ENCODE assay signal across 10 mouse cellular contexts in the genomic region with DNA sequence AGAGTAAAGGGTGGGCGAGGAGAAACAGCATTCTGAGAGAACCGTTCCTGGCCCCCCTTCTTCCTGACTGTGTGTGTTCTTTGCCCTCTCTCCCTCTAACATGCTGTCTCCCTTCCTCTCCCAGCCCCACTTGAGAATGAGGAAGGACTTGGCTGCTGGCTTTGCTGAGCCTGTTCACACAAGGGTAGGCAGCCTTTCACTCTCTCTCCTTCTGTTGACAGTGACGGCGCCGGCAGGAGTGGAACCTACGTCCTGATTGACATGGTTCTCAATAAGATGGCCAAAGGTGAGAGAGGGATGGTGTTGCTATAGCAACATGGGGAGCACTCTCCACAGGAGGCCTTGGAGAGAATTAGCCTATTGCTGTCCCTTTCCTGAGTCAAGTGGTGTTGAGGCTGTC.
DNase-seq lines count a peak whose midpoint lies in the region; ATAC-seq and TF ChIP-seq lines count a peak whose summit lies in the region.
"Had no signal": no experiment of that assay in that cellular context is flagged by ENCODE, and none has a peak within 500 bp of the region (broad histone marks: within the 10 kb centered on the region; RNA-seq: fewer than 3 reads in every experiment).

No protein-coding gene starts in this region.

- 39% methylated on average over 6 of the region's 6 CpGs for WGBS in lung, embryonic 14.5 days
- WGBS in forebrain, embryonic 11.5 days, result 31% methylated on average over 6 of the region's 6 CpGs
- WGBS in hindbrain, embryonic 14.5 days, result 16% methylated on average over 6 of the region's 6 CpGs
- WGBS in midbrain, postnatal 0 days, result 15% methylated on average over 6 of the region's 6 CpGs

- H3K36me3 ChIP-seq in lung, embryonic 14.5 days (ENCODE audit: insufficient read depth), result no peaks in the 10 kb centered on the region
- H3K36me3 ChIP-seq in forebrain, embryonic 11.5 days (ENCODE audit: control insufficient read depth, insufficient read depth, low read length), result no peaks in the 10 kb centered on the region; the same call in 1 of the 2 replicates
- peaks cover 25% of the 10 kb centered on the region for H3K36me3 ChIP-seq in hindbrain, embryonic 14.5 days (replicated peaks; ENCODE audit: control insufficient read depth, insufficient read depth)
- peaks cover 20% of the 10 kb centered on the region for H3K36me3 ChIP-seq in midbrain, postnatal 0 days (ENCODE audit: insufficient read depth, low read length)

- H3K9me3 ChIP-seq in lung, embryonic 14.5 days (ENCODE audit: low read depth, low read length), result no peaks in the 10 kb centered on the region
- no peaks in the 10 kb centered on the region for H3K9me3 ChIP-seq in forebrain, embryonic 11.5 days (ENCODE audit: control insufficient read depth, low read length)
- H3K9me3 ChIP-seq in hindbrain, embryonic 14.5 days (ENCODE audit: control insufficient read depth, low read length), result no peaks in the 10 kb centered on the region
- H3K9me3 ChIP-seq in midbrain, postnatal 0 days (ENCODE audit: low read length), result no peaks in the 10 kb centered on the region

- no peak overlapping the region for H3K4me2 ChIP-seq in lung, embryonic 14.5 days
- H3K4me2 ChIP-seq in forebrain, embryonic 11.5 days (ENCODE audit: low read depth, low read length, severe bottlenecking), result no peak overlapping the region
- no peak overlapping the region for H3K4me2 ChIP-seq in hindbrain, embryonic 14.5 days (replicated peaks)
- H3K4me2 ChIP-seq in midbrain, postnatal 0 days (ENCODE audit: low read depth, low read length, poor library complexity, severe bottlenecking), result no peak overlapping the region

- peak; percentile 38; the same call in 1 of the 2 replicates for ATAC-seq in lung, embryonic 14.5 days (ENCODE audit: insufficient read depth)
- no peak for ATAC-seq in forebrain, embryonic 11.5 days (replicated peaks; ENCODE audit: low FRiP score)
- no peak for ATAC-seq in hindbrain, embryonic 14.5 days (ENCODE audit: low FRiP score)
- no peak for ATAC-seq in midbrain, postnatal 0 days (ENCODE audit: low FRiP score)

- TF ChIP-seq CTCF in lung, embryonic 14.5 days (IDR thresholded peaks at IDR 0.05; ENCODE audit: low read depth), result no peak
- TF ChIP-seq CTCF in midbrain, postnatal 0 days (IDR thresholded peaks at IDR 0.05), result no peak

- H3K27ac ChIP-seq in lung, embryonic 14.5 days (ENCODE audit: low read depth), result no peak overlapping the region
- H3K27ac ChIP-seq in forebrain, embryonic 11.5 days (ENCODE audit: low read depth, low read length), result peak overlapping the region; percentile 81
- H3K27ac ChIP-seq in hindbrain, embryonic 14.5 days, result peak overlapping the region; percentile 39
- peak overlapping the region; percentile 62 for H3K27ac ChIP-seq in midbrain, postnatal 0 days (ENCODE audit: low read depth, low read length)

- 0 out of 2 replicates have a peak, but pooled peaks cover 11% of the 10 kb centered on the region for H3K4me1 ChIP-seq in lung, embryonic 14.5 days (ENCODE audit: insufficient read depth)
- peaks cover 45% of the 10 kb centered on the region for H3K4me1 ChIP-seq in forebrain, embryonic 11.5 days (replicated peaks; ENCODE audit: control insufficient read depth, insufficient read depth, low read length)
- H3K4me1 ChIP-seq in hindbrain, embryonic 14.5 days (replicated peaks; ENCODE audit: control insufficient read depth, insufficient read depth, low read length), result peaks cover 37% of the 10 kb centered on the region
- peaks cover 24% of the 10 kb centered on the region for H3K4me1 ChIP-seq in midbrain, postnatal 0 days (ENCODE audit: insufficient read depth, low read length)

- H3K27me3 ChIP-seq in lung, embryonic 14.5 days (ENCODE audit: insufficient read depth, low read length), result no peaks in the 10 kb centered on the region
- H3K27me3 ChIP-seq in forebrain, embryonic 11.5 days (ENCODE audit: control insufficient read depth, insufficient read depth, low read length), result no peaks in the 10 kb centered on the region
- no peaks in the 10 kb centered on the region for H3K27me3 ChIP-seq in hindbrain, embryonic 14.5 days (ENCODE audit: control insufficient read depth, insufficient read depth, low read length)
- no peaks in the 10 kb centered on the region for H3K27me3 ChIP-seq in midbrain, postnatal 0 days (ENCODE audit: insufficient read depth, low read length)

- peak; percentile 17 for DNase-seq in lung, embryonic 14.5 days
- no peak for DNase-seq in lung, postnatal 36 days
- no peak for DNase-seq in forebrain, embryonic 11.5 days (ENCODE audit: low spot score)
- no peak for DNase-seq in hindbrain, embryonic 14.5 days (ENCODE audit: low spot score)
- DNase-seq in midbrain, postnatal 0 days (ENCODE audit: low spot score), result peak; percentile 19
- DNase-seq in thymus, postnatal 4 days, result no peak
- no peak for DNase-seq in layer of hippocampus, adult 18-20 months (ENCODE audit: low spot score in 2 of 2)
- DNase-seq: heart, adult 11 months; heart, postnatal 10 days; spleen, adult 18-20 months had no signal

- H3K9ac ChIP-seq in lung, embryonic 14.5 days, result no peak overlapping the region
- H3K9ac ChIP-seq in forebrain, embryonic 11.5 days (ENCODE audit: low read length), result no peak overlapping the region
- no peak overlapping the region for H3K9ac ChIP-seq in hindbrain, embryonic 14.5 days
- 0 out of 2 replicates have a peak overlapping the region, but pooled peaks have one; percentile 8 for H3K9ac ChIP-seq in midbrain, postnatal 0 days (replicated peaks; ENCODE audit: low read length, poor library complexity, severe bottlenecking)

- H3K4me3 ChIP-seq in lung, embryonic 14.5 days (ENCODE audit: low read depth, low read length), result no peak overlapping the region
- no peak overlapping the region for H3K4me3 ChIP-seq in forebrain, embryonic 11.5 days (ENCODE audit: low read depth, low read length)
- H3K4me3 ChIP-seq in hindbrain, embryonic 14.5 days (replicated peaks; ENCODE audit: low read length), result no peak overlapping the region
- H3K4me3 ChIP-seq in midbrain, postnatal 0 days (ENCODE audit: low read depth, low read length), result no peak overlapping the region

Comparison
In these comparisons a context has a peak if more than half of its experiments do, and no peak if none do; other contexts are left out.
1. DNase-seq: peak in lung, embryonic 14.5 days (single experiment) and midbrain, postnatal 0 days (single experiment); none in lung, postnatal 36 days (single experiment), forebrain, embryonic 11.5 days (single experiment), hindbrain, embryonic 14.5 days (single experiment), thymus, postnatal 4 days (single experiment) and layer of hippocampus, adult 18-20 months (0 of 2).